Mouse (Mus musculus): ENCODE measurements around the gene Fgf6. TPM values are rescaled to one million over a fixed set of nuclear protein-coding genes. Genes with fewer than 3 reads are reported as not detected.

The Fgf6 gene
- polyA plus RNA-seq, 1 experiment from 2014 or later: not detected

GRCm38 (mm10) chr6:127005646-127006045 is 9.7 kb upstream of the Fgf6 start:
- ATAC-seq: no peak
- Histone ChIP-seq H3K36me3 (ENCODE audit: control insufficient read depth, insufficient read depth) (no peaks in the 10 kb centered on the region), H3K9me3 (ENCODE audit: control insufficient read depth) (no peaks in the 10 kb centered on the region), H3K4me2 (replicated peaks; ENCODE audit: low read depth) (no peak overlapping the region), H3K4me3 (ENCODE audit: low read depth, low read length) (no peak overlapping the region), H3K27me3 (replicated peaks; ENCODE audit: control insufficient read depth, insufficient read depth, low read length) (no peaks in the 10 kb centered on the region), H3K27ac (ENCODE audit: low read depth, low read length) (no peak overlapping the region), H3K4me1 (replicated peaks; ENCODE audit: control insufficient read depth, insufficient read depth, low read length) (no peaks in the 10 kb centered on the region), H3K9ac (ENCODE audit: low read depth, low read length) (no peak overlapping the region)
- WGBS: 76% methylated on average over 3 of the region's 3 CpGs
- no peak for TF ChIP-seq CTCF (IDR thresholded peaks at IDR 0.05; ENCODE audit: low read depth)

- no peaks in the 10 kb centered on the region for H3K27me3 ChIP-seq (replicated peaks; ENCODE audit: control insufficient read depth, insufficient read depth, low read length)
- H3K4me3 ChIP-seq (ENCODE audit: low read depth, low read length): no peak overlapping the region
- no peak for TF ChIP-seq CTCF (IDR thresholded peaks at IDR 0.05; ENCODE audit: low read depth)
- no peak overlapping the region for H3K27ac ChIP-seq (ENCODE audit: low read depth, low read length)
- H3K4me1 ChIP-seq (replicated peaks; ENCODE audit: control insufficient read depth, insufficient read depth, low read length): no peaks in the 10 kb centered on the region
- H3K4me2 ChIP-seq (replicated peaks; ENCODE audit: low read depth): no peak overlapping the region
- no peaks in the 10 kb centered on the region for H3K36me3 ChIP-seq (ENCODE audit: control insufficient read depth, insufficient read depth)
- 73% methylated on average over 3 of the region's 3 CpGs for WGBS
- no peak for ATAC-seq
- H3K9ac ChIP-seq (ENCODE audit: low read depth, low read length): no peak overlapping the region
- H3K9me3 ChIP-seq (ENCODE audit: control insufficient read depth): no peaks in the 10 kb centered on the region
These were observed 8.8 kb upstream of the Fgf6 start for GRCm38 (mm10) chr6:127006551-127006950.

GRCm38 (mm10) chr6:127010021-127010420 is 5.4 kb upstream of the Fgf6 start:
- Histone ChIP-seq H3K27me3 (replicated peaks; ENCODE audit: control insufficient read depth, insufficient read depth, low read length) (no peaks in the 10 kb centered on the region), H3K9me3 (ENCODE audit: control insufficient read depth) (no peaks in the 10 kb centered on the region), H3K36me3 (ENCODE audit: control insufficient read depth, insufficient read depth) (no peaks in the 10 kb centered on the region), H3K9ac (ENCODE audit: low read depth, low read length) (no peak overlapping the region), H3K4me3 (ENCODE audit: low read depth, low read length) (no peak overlapping the region), H3K4me1 (replicated peaks; ENCODE audit: control insufficient read depth, insufficient read depth, low read length) (no peaks in the 10 kb centered on the region), H3K27ac (ENCODE audit: low read depth, low read length) (no peak overlapping the region), H3K4me2 (replicated peaks; ENCODE audit: low read depth) (no peak overlapping the region)
- no peak for TF ChIP-seq CTCF (IDR thresholded peaks at IDR 0.05; ENCODE audit: low read depth)
- no peak for ATAC-seq
- WGBS: 89% methylated on average over 13 of the region's 13 CpGs

- H3K4me1 ChIP-seq (replicated peaks; ENCODE audit: control insufficient read depth, insufficient read depth, low read length): no peaks in the 10 kb centered on the region
- no peak for ATAC-seq
- no peak overlapping the region for H3K4me3 ChIP-seq (ENCODE audit: low read depth, low read length)
- TF ChIP-seq CTCF (IDR thresholded peaks at IDR 0.05; ENCODE audit: low read depth): no peak
- no peak overlapping the region for H3K27ac ChIP-seq (ENCODE audit: low read depth, low read length)
- no peaks in the 10 kb centered on the region for H3K27me3 ChIP-seq (replicated peaks; ENCODE audit: control insufficient read depth, insufficient read depth, low read length)
- no peak overlapping the region for H3K9ac ChIP-seq (ENCODE audit: low read depth, low read length)
- H3K9me3 ChIP-seq (ENCODE audit: control insufficient read depth): no peaks in the 10 kb centered on the region
- no peak overlapping the region for H3K4me2 ChIP-seq (replicated peaks; ENCODE audit: low read depth)
- WGBS: 80% methylated on average over 13 of the region's 13 CpGs
- H3K36me3 ChIP-seq (ENCODE audit: control insufficient read depth, insufficient read depth): no peaks in the 10 kb centered on the region
These were observed 3.3 kb upstream of the Fgf6 start for GRCm38 (mm10) chr6:127011947-127012535.

- Histone ChIP-seq H3K9ac (ENCODE audit: low read depth, low read length) (no peak overlapping the region), H3K4me1 (replicated peaks; ENCODE audit: control insufficient read depth, insufficient read depth, low read length) (no peaks in the 10 kb centered on the region), H3K27me3 (replicated peaks; ENCODE audit: control insufficient read depth, insufficient read depth, low read length) (peaks cover 6% of the 10 kb centered on the region), H3K36me3 (ENCODE audit: control insufficient read depth, insufficient read depth) (no peaks in the 10 kb centered on the region), H3K4me3 (ENCODE audit: low read depth, low read length) (no peak overlapping the region), H3K9me3 (ENCODE audit: control insufficient read depth) (no peaks in the 10 kb centered on the region), H3K4me2 (replicated peaks; ENCODE audit: low read depth) (no peak overlapping the region), H3K27ac (ENCODE audit: low read depth, low read length) (no peak overlapping the region)
- WGBS: 8% methylated on average over 6 of the region's 6 CpGs
- no peak for ATAC-seq
- TF ChIP-seq CTCF (IDR thresholded peaks at IDR 0.05; ENCODE audit: low read depth): no peak
These were observed 3.9 kb downstream of the Fgf6 start for GRCm38 (mm10) chr6:127019254-127019653.

GRCm38 (mm10) chr6:127020431-127020830 is 5.0 kb downstream of the Fgf6 start:
- H3K9ac ChIP-seq (ENCODE audit: low read depth, low read length): no peak overlapping the region
- no peak overlapping the region for H3K4me3 ChIP-seq (ENCODE audit: low read depth, low read length)
- ATAC-seq: no peak
- H3K9me3 ChIP-seq (ENCODE audit: control insufficient read depth): no peaks in the 10 kb centered on the region
- 15% methylated on average over 13 of the region's 13 CpGs for WGBS
- H3K4me2 ChIP-seq (replicated peaks; ENCODE audit: low read depth): no peak overlapping the region
- no peak overlapping the region for H3K27ac ChIP-seq (ENCODE audit: low read depth, low read length)
- H3K4me1 ChIP-seq (replicated peaks; ENCODE audit: control insufficient read depth, insufficient read depth, low read length): no peaks in the 10 kb centered on the region
- no peak for TF ChIP-seq CTCF (IDR thresholded peaks at IDR 0.05; ENCODE audit: low read depth)
- no peaks in the 10 kb centered on the region for H3K36me3 ChIP-seq (ENCODE audit: control insufficient read depth, insufficient read depth)
- peaks cover 6% of the 10 kb centered on the region for H3K27me3 ChIP-seq (replicated peaks; ENCODE audit: control insufficient read depth, insufficient read depth, low read length)

- 71% methylated on average over 7 of the region's 7 CpGs for WGBS
- no peaks in the 10 kb centered on the region for H3K9me3 ChIP-seq (ENCODE audit: control insufficient read depth)
- no peak overlapping the region for H3K4me2 ChIP-seq (replicated peaks; ENCODE audit: low read depth)
- peaks cover 6% of the 10 kb centered on the region for H3K27me3 ChIP-seq (replicated peaks; ENCODE audit: control insufficient read depth, insufficient read depth, low read length)
- TF ChIP-seq CTCF (IDR thresholded peaks at IDR 0.05; ENCODE audit: low read depth): no peak
- H3K9ac ChIP-seq (ENCODE audit: low read depth, low read length): no peak overlapping the region
- H3K4me1 ChIP-seq (replicated peaks; ENCODE audit: control insufficient read depth, insufficient read depth, low read length): no peaks in the 10 kb centered on the region
- ATAC-seq: no peak
- no peak overlapping the region for H3K4me3 ChIP-seq (ENCODE audit: low read depth, low read length)
- no peak overlapping the region for H3K27ac ChIP-seq (ENCODE audit: low read depth, low read length)
- no peaks in the 10 kb centered on the region for H3K36me3 ChIP-seq (ENCODE audit: control insufficient read depth, insufficient read depth)
These were observed 9.4 kb downstream of the Fgf6 start for GRCm38 (mm10) chr6:127024836-127025235.

All from intestine, postnatal 0 days (tissue).